Mouse (Mus musculus): ENCODE measurements around the gene Mtfmt.

- peak; percentile 16; the same call in 1 of the 2 replicates for TF ChIP-seq CTCF (IDR thresholded peaks at IDR 0.05; ENCODE audit: low read depth)
- TF ChIP-seq EP300 (IDR thresholded peaks at IDR 0.05; ENCODE audit: low read depth): no peak
Observed at GRCm38 (mm10) chr9:65419633-65420032, 15.9 kb upstream of the Mtfmt start.
